Mouse (Mus musculus) MEL (cell line): ENCODE results near the gene Il9r. TPM values are rescaled to one million over a fixed set of nuclear protein-coding genes. Genes with fewer than 3 reads are reported as not detected.

Source experiments
- BHLHE40 ChIP-seq: IDR thresholded peaks from 2 replicates; pipeline ENCODE4 v1.6.1; 2012; ENCODE audit warnings: low read depth, mild to moderate bottlenecking, inconsistent platforms, low read length, improper control_type of control experiment, borderline replicate concordance
- CHD2 ChIP-seq: IDR thresholded peaks from 2 replicates; pipeline ENCODE4 v1.6.1; 2011; ENCODE audit warnings: low read length, improper control_type of control experiment
- CTCF ChIP-seq, 3 experiments: IDR thresholded peaks in 2 of 3; conservative IDR thresholded peaks in 1 of 3; 2 replicates each; pipeline ENCODE4 v1.5.1; 2011 to 2012; ENCODE audit warnings: low read length in 3 of 3, low read depth in 2 of 3, mild to moderate bottlenecking in 2 of 3, improper control_type of control experiment in 1 of 3, inconsistent platforms in 1 of 3, mixed read lengths in 1 of 3, moderate library complexity in 1 of 3; ENCODE audit not compliant: control insufficient read depth in 1 of 3, insufficient read depth in 1 of 3, poor library complexity in 1 of 3, severe bottlenecking in 1 of 3
- E2F4 ChIP-seq: IDR thresholded peaks from 2 replicates; pipeline ENCODE4 v1.6.1; 2011; ENCODE audit warnings: low read depth, low read length, improper control_type of control experiment, borderline replicate concordance
- GABPA ChIP-seq: IDR thresholded peaks from 2 replicates; pipeline ENCODE4 v1.6.1; 2012; ENCODE audit warnings: low read depth, mild to moderate bottlenecking, inconsistent platforms, low read length, improper control_type of control experiment, moderate library complexity
- GATA1 ChIP-seq: IDR thresholded peaks from 2 replicates; pipeline ENCODE4 v1.6.1; 2011; ENCODE audit warnings: low read depth, low read length, improper control_type of control experiment
- HCFC1 ChIP-seq: IDR thresholded peaks from 2 replicates; pipeline ENCODE4 v1.6.1; 2012; ENCODE audit warnings: low read depth, mild to moderate bottlenecking, inconsistent platforms, low read length, improper control_type of control experiment, moderate library complexity
- KAT2A ChIP-seq: conservative IDR thresholded peaks from 2 replicates; pipeline ENCODE4 v1.6.1; 2012; ENCODE audit warnings: low read depth, low read length, improper control_type of control experiment, inconsistent platforms
- MAZ ChIP-seq: IDR thresholded peaks from 2 replicates; pipeline ENCODE4 v1.6.1; 2012; ENCODE audit warnings: low read depth, mild to moderate bottlenecking, inconsistent platforms, low read length, improper control_type of control experiment
- MXI1 ChIP-seq: IDR thresholded peaks from 2 replicates; pipeline ENCODE4 v1.6.1; 2011; ENCODE audit warnings: mild to moderate bottlenecking, low read depth, low read length, improper control_type of control experiment
- MYC ChIP-seq: IDR thresholded peaks from 2 replicates; pipeline ENCODE4 v1.6.1; 2011; ENCODE audit warnings: low read depth, mild to moderate bottlenecking, low read length, improper control_type of control experiment, moderate library complexity
- NELFE ChIP-seq: IDR thresholded peaks from 2 replicates; pipeline ENCODE4 v1.6.1; 2011; ENCODE audit warnings: low read depth, low read length, improper control_type of control experiment
- NRF1 ChIP-seq: IDR thresholded peaks from 2 replicates; pipeline ENCODE4 v1.6.1; 2014; ENCODE audit warnings: low read depth, mild to moderate bottlenecking, inconsistent platforms, low read length, improper control_type of control experiment, moderate library complexity; ENCODE audit not compliant: poor library complexity, insufficient read depth, severe bottlenecking
- POLR2A ChIP-seq, 2 experiments: IDR thresholded peaks; 2 replicates each; pipeline ENCODE4 v1.6.1; 2011 to 2012; ENCODE audit warnings: low read length in 2 of 2, mild to moderate bottlenecking in 2 of 2, control low read depth in 1 of 2, improper control_type of control experiment in 1 of 2, low read depth in 1 of 2, moderate library complexity in 1 of 2; ENCODE audit not compliant: control insufficient read depth in 1 of 2, insufficient read depth in 1 of 2, poor library complexity in 1 of 2
- RCOR1 ChIP-seq: IDR thresholded peaks from 2 replicates; pipeline ENCODE4 v1.6.1; 2012; ENCODE audit warnings: low read depth, mild to moderate bottlenecking, inconsistent platforms, low read length, improper control_type of control experiment
- SIN3A ChIP-seq: IDR thresholded peaks from 2 replicates; pipeline ENCODE4 v1.6.1; 2012; ENCODE audit warnings: low read length, improper control_type of control experiment, inconsistent platforms
- TAL1 ChIP-seq: IDR thresholded peaks from 2 replicates; pipeline ENCODE4 v1.6.1; 2012; ENCODE audit warnings: mild to moderate bottlenecking, inconsistent platforms, low read length, moderate library complexity, mixed read lengths
- TCF12 ChIP-seq: IDR thresholded peaks from 2 replicates; pipeline ENCODE4 v1.6.1; 2014; ENCODE audit warnings: low read depth, mild to moderate bottlenecking, inconsistent platforms, low read length, improper control_type of control experiment, moderate library complexity
- USF1 ChIP-seq: IDR thresholded peaks from 2 replicates; pipeline ENCODE4 v1.6.1; 2014; ENCODE audit warnings: low read depth, mild to moderate bottlenecking, inconsistent platforms, low read length, improper control_type of control experiment, moderate library complexity
- USF2 ChIP-seq, 2 experiments: IDR thresholded peaks; 2 replicates each; pipeline ENCODE4 v1.6.1; 2011 to 2012; ENCODE audit warnings: improper control_type of control experiment in 2 of 2, low read length in 2 of 2, borderline replicate concordance in 1 of 2, inconsistent platforms in 1 of 2, low read depth in 1 of 2, mild to moderate bottlenecking in 1 of 2; ENCODE audit not compliant: insufficient read depth in 1 of 2
- ZC3H11A ChIP-seq: IDR thresholded peaks from 2 replicates; pipeline ENCODE4 v1.6.1; 2012; ENCODE audit warnings: low read depth, mild to moderate bottlenecking, inconsistent platforms, low read length, improper control_type of control experiment
- ZKSCAN1 ChIP-seq: IDR thresholded peaks from 2 replicates; pipeline ENCODE4 v1.6.1; 2012; ENCODE audit warnings: low read depth, mild to moderate bottlenecking, inconsistent platforms, low read length, improper control_type of control experiment, moderate library complexity
- ZMIZ1 ChIP-seq: IDR thresholded peaks from 2 replicates; pipeline ENCODE4 v1.6.1; 2012; ENCODE audit warnings: low read depth, mild to moderate bottlenecking, inconsistent platforms, low read length, improper control_type of control experiment, moderate library complexity
- ZNF384 ChIP-seq: IDR thresholded peaks from 2 replicates; pipeline ENCODE4 v1.6.1; 2012; ENCODE audit warnings: low read depth, mild to moderate bottlenecking, inconsistent platforms, low read length, improper control_type of control experiment
- polyA plus RNA-seq, 2 experiments: library from polyadenylated mRNA; stranded (reverse) in 1 of 2; unstranded in 1 of 2; fragments of >175 nt in 1 of 2; fragments of >200 nt in 1 of 2; gene quantifications; 2 replicates each; pipeline versions ENCODE4 v1.2.1 to v1.2.4; 2012; ENCODE audit warnings: low replicate concordance in 2 of 2, low read depth in 1 of 2; ENCODE audit not compliant: insufficient read length in 2 of 2, insufficient read depth in 1 of 2, missing spikeins in 1 of 2
- total RNA-seq: library from RNA; depleted of rRNA; stranded (reverse); fragments of 300-350 nt; gene quantifications from 2 replicates; pipeline ENCODE4 v1.2.3, GENCODE M21; 2012

Il9r gene
- total and polyA plus RNA-seq, 3 experiments: 56.9 to 83.8 TPM; not detected in 1

GRCm38 (mm10) chr11:32205058-32205873 is 5.2 kb upstream of the Il9r start, which contains the start of gene Snrnp25 (continued):
- no peak; the same call in 1 of the 2 replicates for TF ChIP-seq KAT2A
- peak; percentile 90 for TF ChIP-seq NELFE
- TF ChIP-seq TAL1: no peak
- no peak for TF ChIP-seq GABPA
- no peak for TF ChIP-seq ZC3H11A
- peak; percentile 95 to 96 for TF ChIP-seq POLR2A (IDR thresholded peaks at IDR 0.05; ENCODE audit: control insufficient read depth in 1 of 2, insufficient read depth in 1 of 2, low read depth in 1 of 2, low read length in 2 of 2, poor library complexity in 1 of 2)
- peak; percentile 86 for TF ChIP-seq HCFC1
- no peak for TF ChIP-seq MAZ
- TF ChIP-seq ZNF384: no peak
- no peak for TF ChIP-seq E2F4
- TF ChIP-seq CHD2: peak; percentile 76
- TF ChIP-seq USF1: peak; percentile 89
- TF ChIP-seq MYC: no peak; the same call in 1 of the 2 replicates
- TF ChIP-seq USF2 (IDR thresholded peaks at IDR 0.05; ENCODE audit: borderline replicate concordance in 1 of 2, insufficient read depth in 1 of 2, low read depth in 1 of 2, low read length in 2 of 2): no peak
- peak; percentile 88 for TF ChIP-seq NRF1
- no peak for TF ChIP-seq ZKSCAN1
- TF ChIP-seq BHLHE40: peak; percentile 57; the same call in 1 of the 2 replicates
- no peak for TF ChIP-seq RCOR1
- peak; percentile 96 for TF ChIP-seq ZMIZ1
- TF ChIP-seq CTCF (IDR thresholded peaks at IDR 0.05 in 2 of 3, conservative IDR thresholded peaks at IDR 0.05 in 1 of 3; ENCODE audit: control insufficient read depth in 1 of 3, insufficient read depth in 1 of 3, low read depth in 2 of 3, low read length in 3 of 3, poor library complexity in 1 of 3, severe bottlenecking in 1 of 3): peak; percentile 28 to 54 (median 44); a peak in 4 of 6 replicates
- TF ChIP-seq MXI1: peak; percentile 90
- TF ChIP-seq GATA1: peak; percentile 85
- TF ChIP-seq SIN3A: peak; percentile 82
- no peak; the same call in none of the 2 replicates for TF ChIP-seq TCF12
